Mouse (Mus musculus) central nervous system, embryonic 11.5 days (tissue): Measurements from ENCODE around the gene Insm2. TPM values are rescaled to one million over a fixed set of nuclear protein-coding genes. Genes with fewer than 3 reads are reported as not detected.

Experiments
- polyA plus RNA-seq: library from polyadenylated mRNA; depleted of rRNA; stranded (reverse); fragments of >200 nt; gene quantifications from 2 replicates; pipeline ENCODE4 v1.2.3, GENCODE M21; 2012; rRNA removed

Insm2 gene
- polyA plus RNA-seq: 0.44 and 0.75 TPM in 2 replicates

DNA sequence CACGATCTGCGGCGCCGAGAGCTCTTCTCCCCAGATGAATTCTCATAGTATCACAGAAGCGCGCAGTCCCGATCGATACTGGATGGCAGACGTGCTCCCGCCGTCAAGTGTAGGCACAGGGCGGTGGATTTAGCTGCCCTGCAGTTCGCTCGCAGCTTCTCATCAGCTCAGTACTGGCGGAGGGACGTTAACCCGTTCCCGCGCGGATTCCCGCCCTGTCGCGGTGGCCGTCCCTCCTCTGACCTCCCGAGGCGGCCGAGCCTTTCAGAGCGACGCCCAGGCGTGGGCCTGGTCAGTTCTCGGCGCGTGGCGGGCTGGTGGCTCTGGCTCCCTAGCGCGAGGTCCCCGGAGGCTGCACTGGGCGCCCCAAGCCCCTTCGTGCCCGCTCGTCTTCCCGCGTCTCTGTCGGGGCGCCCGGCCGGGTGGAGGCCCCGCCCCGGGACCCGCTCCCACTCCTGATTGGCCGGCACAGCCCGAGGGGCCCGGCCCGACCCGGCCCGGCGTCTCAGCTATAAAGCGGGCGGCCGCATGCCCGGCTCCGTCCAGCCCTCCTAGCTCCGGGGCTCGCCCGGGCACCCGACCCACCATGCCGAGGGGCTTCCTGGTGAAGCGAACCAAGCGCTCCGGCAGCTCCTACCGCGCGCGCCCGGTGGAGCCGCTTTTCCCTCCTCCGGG, at the start of gene Insm2:
TSS of gene Insm2 (plus strand) at position 541 of the 675 bp plus-strand sequence.

GRCm38 (mm10) chr12:55565206-55565605, 34.0 kb upstream of the Insm2 start, which contains the start of gene Aldoart2:
Gene Aldoart2, plus strand, starts transcription at chr12:55565239.

Other genes with a start within 250 kb of the Insm2 start
- gene Psma6, start 215.2 kb upstream of the Insm2 start, polyA plus RNA-seq: 247 and 296 TPM in 2 replicates
- gene Nfkbia, start 106.8 kb upstream of the Insm2 start, polyA plus RNA-seq: 19.4 and 28.7 TPM in 2 replicates
- not detected in 2 replicates for gene Aldoart2, start 34.2 kb upstream of the Insm2 start, polyA plus RNA-seq
- gene Ralgapa1, start 221.7 kb downstream of the Insm2 start, polyA plus RNA-seq: 21.4 and 44.8 TPM in 2 replicates
- 75.6 and 224 TPM in 2 replicates for gene Brms1l, start 236.9 kb downstream of the Insm2 start, polyA plus RNA-seq